Mouse (Mus musculus): ENCODE measurements around the gene Gnpat.

The Gnpat gene

GRCm38 (mm10) chr8:124853511-124853910 lies 9.3 kb upstream of the Gnpat start:
- peaks cover 63% of the 10 kb centered on the region for H3K36me3 ChIP-seq (ENCODE audit: insufficient read depth, low read length)
- no peak overlapping the region for H3K4me3 ChIP-seq (replicated peaks; ENCODE audit: low read length)
- no peaks in the 10 kb centered on the region for H3K9me3 ChIP-seq (ENCODE audit: low read length)
- TF ChIP-seq NANOG (IDR thresholded peaks at IDR 0.05; ENCODE audit: borderline replicate concordance, low read length) (no peak), POU5F1 (IDR thresholded peaks at IDR 0.05; ENCODE audit: borderline replicate concordance, low read length) (no peak), CTCF (conservative IDR thresholded peaks at IDR 0.05; ENCODE audit: low read length) (no peak)
- H3K4me1 ChIP-seq (replicated peaks; ENCODE audit: low read depth, low read length) = peaks cover 38% of the 10 kb centered on the region
- H3K27me3 ChIP-seq (ENCODE audit: insufficient read depth, low read length) = no peaks in the 10 kb centered on the region

GRCm38 (mm10) chr8:124859466-124859865 lies 3.4 kb upstream of the Gnpat start:
- no peak overlapping the region for H3K4me3 ChIP-seq (replicated peaks; ENCODE audit: low read length)
- H3K27me3 ChIP-seq (ENCODE audit: insufficient read depth, low read length) = no peaks in the 10 kb centered on the region
- H3K36me3 ChIP-seq (ENCODE audit: insufficient read depth, low read length) = peaks cover 74% of the 10 kb centered on the region
- TF ChIP-seq CTCF (conservative IDR thresholded peaks at IDR 0.05; ENCODE audit: low read length) (peak; percentile 76), NANOG (IDR thresholded peaks at IDR 0.05; ENCODE audit: borderline replicate concordance, low read length) (no peak), POU5F1 (IDR thresholded peaks at IDR 0.05; ENCODE audit: borderline replicate concordance, low read length) (no peak)
- peaks cover 76% of the 10 kb centered on the region for H3K4me1 ChIP-seq (replicated peaks; ENCODE audit: low read depth, low read length)
- no peaks in the 10 kb centered on the region for H3K9me3 ChIP-seq (ENCODE audit: low read length)

- TF ChIP-seq POU5F1 (IDR thresholded peaks at IDR 0.05; ENCODE audit: borderline replicate concordance, low read length) (no peak), CTCF (conservative IDR thresholded peaks at IDR 0.05; ENCODE audit: low read length) (no peak), NANOG (IDR thresholded peaks at IDR 0.05; ENCODE audit: borderline replicate concordance, low read length) (no peak)
- no peaks in the 10 kb centered on the region for H3K9me3 ChIP-seq (ENCODE audit: low read length)
- H3K4me1 ChIP-seq (replicated peaks; ENCODE audit: low read depth, low read length) = peaks cover 76% of the 10 kb centered on the region
Measured at GRCm38 (mm10) chr8:124860188-124860587, 2.6 kb upstream of the Gnpat start.

GRCm38 (mm10) chr8:124863163-124863677 lies 387 bp downstream of the Gnpat start:
- Histone ChIP-seq H3K9me3 (ENCODE audit: low read length) (no peaks in the 10 kb centered on the region), H3K36me3 (ENCODE audit: insufficient read depth, low read length) (peaks cover 65% of the 10 kb centered on the region), H3K4me3 (replicated peaks; ENCODE audit: low read length) (peak overlapping the region; percentile 99), H3K4me1 (replicated peaks; ENCODE audit: low read depth, low read length) (peaks cover 79% of the 10 kb centered on the region), H3K27me3 (ENCODE audit: insufficient read depth, low read length) (no peaks in the 10 kb centered on the region)
- TF ChIP-seq POU5F1 (IDR thresholded peaks at IDR 0.05; ENCODE audit: borderline replicate concordance, low read length) = no peak
- TF ChIP-seq CTCF (conservative IDR thresholded peaks at IDR 0.05; ENCODE audit: low read length) = no peak
- TF ChIP-seq NANOG (IDR thresholded peaks at IDR 0.05; ENCODE audit: borderline replicate concordance, low read length) = no peak

More at GRCm38 (mm10) chr8:124860188-124860587, 2.6 kb upstream of the Gnpat start:
- no peak overlapping the region; the same call in 1 of the 2 replicates for H3K4me3 ChIP-seq (replicated peaks; ENCODE audit: low read length)
- peaks cover 71% of the 10 kb centered on the region for H3K36me3 ChIP-seq (ENCODE audit: insufficient read depth, low read length)
- H3K27me3 ChIP-seq (ENCODE audit: insufficient read depth, low read length) = no peaks in the 10 kb centered on the region

- peak overlapping the region; percentile 99 for H3K4me3 ChIP-seq (replicated peaks; ENCODE audit: low read length)
- no peaks in the 10 kb centered on the region for H3K27me3 ChIP-seq (ENCODE audit: insufficient read depth, low read length)
- TF ChIP-seq NANOG (IDR thresholded peaks at IDR 0.05; ENCODE audit: borderline replicate concordance, low read length) (no peak), CTCF (conservative IDR thresholded peaks at IDR 0.05; ENCODE audit: low read length) (no peak), POU5F1 (IDR thresholded peaks at IDR 0.05; ENCODE audit: borderline replicate concordance, low read length) (no peak)
- peaks cover 79% of the 10 kb centered on the region for H3K4me1 ChIP-seq (replicated peaks; ENCODE audit: low read depth, low read length)
- H3K36me3 ChIP-seq (ENCODE audit: insufficient read depth, low read length) = peaks cover 65% of the 10 kb centered on the region
- H3K9me3 ChIP-seq (ENCODE audit: low read length) = no peaks in the 10 kb centered on the region
Measured at GRCm38 (mm10) chr8:124863729-124864128, 896 bp downstream of the Gnpat start.

GRCm38 (mm10) chr8:124866669-124867068 lies 3.8 kb downstream of the Gnpat start:
- H3K36me3 ChIP-seq (ENCODE audit: insufficient read depth, low read length) = peaks cover 59% of the 10 kb centered on the region
- TF ChIP-seq POU5F1 (IDR thresholded peaks at IDR 0.05; ENCODE audit: borderline replicate concordance, low read length) = no peak
- no peaks in the 10 kb centered on the region for H3K9me3 ChIP-seq (ENCODE audit: low read length)
- H3K4me3 ChIP-seq (replicated peaks; ENCODE audit: low read length) = no peak overlapping the region
- no peaks in the 10 kb centered on the region for H3K27me3 ChIP-seq (ENCODE audit: insufficient read depth, low read length)
- H3K4me1 ChIP-seq (replicated peaks; ENCODE audit: low read depth, low read length) = peaks cover 75% of the 10 kb centered on the region

- H3K36me3 ChIP-seq (ENCODE audit: insufficient read depth, low read length) = peaks cover 62% of the 10 kb centered on the region
- no peak for TF ChIP-seq NANOG (IDR thresholded peaks at IDR 0.05; ENCODE audit: borderline replicate concordance, low read length)
- no peak overlapping the region for H3K4me3 ChIP-seq (replicated peaks; ENCODE audit: low read length)
- no peaks in the 10 kb centered on the region for H3K9me3 ChIP-seq (ENCODE audit: low read length)
- H3K27me3 ChIP-seq (ENCODE audit: insufficient read depth, low read length) = no peaks in the 10 kb centered on the region
- peaks cover 77% of the 10 kb centered on the region for H3K4me1 ChIP-seq (replicated peaks; ENCODE audit: low read depth, low read length)
Measured at GRCm38 (mm10) chr8:124867126-124867525, 4.3 kb downstream of the Gnpat start.

- Histone ChIP-seq H3K4me3 (replicated peaks; ENCODE audit: low read length) (no peak overlapping the region), H3K36me3 (ENCODE audit: insufficient read depth, low read length) (peaks cover 88% of the 10 kb centered on the region), H3K4me1 (replicated peaks; ENCODE audit: low read depth, low read length) (peaks cover 88% of the 10 kb centered on the region), H3K27me3 (ENCODE audit: insufficient read depth, low read length) (no peaks in the 10 kb centered on the region), H3K9me3 (ENCODE audit: low read length) (no peaks in the 10 kb centered on the region)
- no peak for TF ChIP-seq NANOG (IDR thresholded peaks at IDR 0.05; ENCODE audit: borderline replicate concordance, low read length)
- no peak for TF ChIP-seq POU5F1 (IDR thresholded peaks at IDR 0.05; ENCODE audit: borderline replicate concordance, low read length)
- TF ChIP-seq CTCF (conservative IDR thresholded peaks at IDR 0.05; ENCODE audit: low read length) = no peak
Measured at GRCm38 (mm10) chr8:124869708-124870107, 6.9 kb downstream of the Gnpat start.

GRCm38 (mm10) chr8:124871474-124871873 lies 8.6 kb downstream of the Gnpat start:
- Histone ChIP-seq H3K4me1 (replicated peaks; ENCODE audit: low read depth, low read length) (peaks cover 71% of the 10 kb centered on the region), H3K27me3 (ENCODE audit: insufficient read depth, low read length) (no peaks in the 10 kb centered on the region), H3K9me3 (ENCODE audit: low read length) (no peaks in the 10 kb centered on the region), H3K36me3 (ENCODE audit: insufficient read depth, low read length) (peaks cover 88% of the 10 kb centered on the region), H3K4me3 (replicated peaks; ENCODE audit: low read length) (no peak overlapping the region)
- no peak for TF ChIP-seq POU5F1 (IDR thresholded peaks at IDR 0.05; ENCODE audit: borderline replicate concordance, low read length)
- no peak for TF ChIP-seq CTCF (conservative IDR thresholded peaks at IDR 0.05; ENCODE audit: low read length)
- TF ChIP-seq NANOG (IDR thresholded peaks at IDR 0.05; ENCODE audit: borderline replicate concordance, low read length) = no peak
